Mouse (Mus musculus) heart, embryonic 16.5 days (tissue): ENCODE data around the gene Atad5. TPM values are rescaled to one million over a fixed set of nuclear protein-coding genes. Genes with fewer than 3 reads are reported as not detected.

Source experiments
- ATAC-seq: fragments of 200-750 bp; cut with Nextera tagmentation; replicated peaks from 2 replicates; pipeline ENCODE4 v1.8.0; 2017; ENCODE audit warnings: moderate number of reproducible peaks; ENCODE audit not compliant: insufficient read depth, low FRiP score; ENCODE audit errors: extremely low read depth
- H3K27ac ChIP-seq: fragments of 300-500 bp; sonication (generic); 2 replicates; pipeline ENCODE4 v1.5.1; 2014; ENCODE audit warnings: mild to moderate bottlenecking, low read length, control low read depth, moderate library complexity
- H3K27me3 ChIP-seq: fragments of 300-500 bp; sonication (generic); 2 replicates; pipeline ENCODE4 v1.6.1; 2014; ENCODE audit warnings: low read length, mixed read lengths; ENCODE audit not compliant: control insufficient read depth, insufficient read depth
- H3K36me3 ChIP-seq: fragments of 300-500 bp; sonication (generic); 2 replicates; pipeline ENCODE4 v1.6.1; 2014; ENCODE audit not compliant: control insufficient read depth, insufficient read depth
- H3K4me1 ChIP-seq: fragments of 300-500 bp; sonication (generic); 2 replicates; pipeline ENCODE4 v1.6.1; 2014; ENCODE audit warnings: low read length, mixed read lengths; ENCODE audit not compliant: control insufficient read depth, insufficient read depth
- H3K4me2 ChIP-seq: fragments of 300-500 bp; sonication (generic); 2 replicates; pipeline ENCODE4 v1.6.1; 2014; ENCODE audit warnings: low read depth, mild to moderate bottlenecking, control low read depth, low read length
- H3K4me3 ChIP-seq: fragments of 300-500 bp; sonication (generic); 2 replicates; pipeline ENCODE4 v1.5.1; 2014; ENCODE audit warnings: mild to moderate bottlenecking, control low read depth, low read length
- H3K9ac ChIP-seq: fragments of 300-500 bp; sonication (generic); 2 replicates; pipeline ENCODE4 v1.6.1; 2014; ENCODE audit warnings: low read length, control low read depth
- H3K9me3 ChIP-seq: fragments of 300-500 bp; sonication (generic); replicated peaks from 2 replicates; pipeline ENCODE4 v1.6.1; 2016; ENCODE audit warnings: low read length; ENCODE audit not compliant: control insufficient read depth
- WGBS: fragments of 180-500 bp; shearing (Covaris S2); extraction: QIAGEN DNeasy Blood & Tissue Kit; methylation state at CpG from one replicate; pipeline ENCODE4 v1.1.7; 2014; 5-methylcytosine and 5-hydroxymethylcytosine counted together
- polyA plus RNA-seq: library from polyadenylated mRNA; unstranded; fragments of >200 nt; fragmentation: Nextera tagmentation; extraction: Ambion mirVana; gene quantifications from 2 replicates; pipeline ENCODE4 v1.2.1, GENCODE M21; 2015

Atad5 gene
- polyA plus RNA-seq, 1 experiment from 2014 or later = 5.0 TPM

GRCm38 (mm10) chr11:80151541-80151940 is 62.3 kb downstream of the Atad5 start:
- no peaks in the 10 kb centered on the region for H3K9me3 ChIP-seq
- H3K27me3 ChIP-seq = peaks cover 17% of the 10 kb centered on the region
- 0 out of 2 replicates have a peak, but pooled peaks cover 4% of the 10 kb centered on the region for H3K4me1 ChIP-seq
- WGBS = 48% methylated on average over 2 of the region's 2 CpGs
- no peaks in the 10 kb centered on the region for H3K36me3 ChIP-seq
- H3K9ac ChIP-seq = no peak overlapping the region
- no peak overlapping the region for H3K4me3 ChIP-seq
- H3K4me2 ChIP-seq = no peak overlapping the region
- ATAC-seq = no peak
- no peak overlapping the region for H3K27ac ChIP-seq

- no peak for ATAC-seq
- Histone ChIP-seq H3K27ac (no peak overlapping the region), H3K36me3 (no peaks in the 10 kb centered on the region), H3K9me3 (no peaks in the 10 kb centered on the region), H3K4me3 (no peak overlapping the region), H3K27me3 (peaks cover 17% of the 10 kb centered on the region), H3K9ac (no peak overlapping the region), H3K4me2 (no peak overlapping the region), H3K4me1 (0 out of 2 replicates have a peak, but pooled peaks cover 4% of the 10 kb centered on the region)
- WGBS = 58% methylated on average over 8 of the region's 8 CpGs
Observed at GRCm38 (mm10) chr11:80152376-80152775, 63.2 kb downstream of the Atad5 start.

GRCm38 (mm10) chr11:80153857-80154495 is 64.8 kb downstream of the Atad5 start, which contains the start of gene Adap2:
Gene Adap2 (plus strand): TSS chr11:80154105.
- peak; percentile 93 for ATAC-seq
- peaks cover 17% of the 10 kb centered on the region for H3K27me3 ChIP-seq
- H3K4me3 ChIP-seq = peak within 1 kb of the TSS; percentile 69
- H3K4me1 ChIP-seq = 0 out of 2 replicates have a peak, but pooled peaks cover 4% of the 10 kb centered on the region
- H3K36me3 ChIP-seq = no peaks in the 10 kb centered on the region
- H3K9me3 ChIP-seq = no peaks in the 10 kb centered on the region
- H3K27ac ChIP-seq = no peak within 1 kb of the TSS
- 3% methylated on average over 46 of the region's 47 CpGs for WGBS
- H3K9ac ChIP-seq = peak within 1 kb of the TSS; percentile 70
- peak within 1 kb of the TSS; percentile 86 for H3K4me2 ChIP-seq

- 0 out of 2 replicates have a peak, but pooled peaks cover 2% of the 10 kb centered on the region for H3K4me1 ChIP-seq
- peaks cover 17% of the 10 kb centered on the region for H3K27me3 ChIP-seq
- peak overlapping the region; percentile 70; the same call in 1 of the 2 replicates for H3K9ac ChIP-seq
- WGBS = 25% methylated on average over 25 of the region's 25 CpGs
- no peak for ATAC-seq
- peak overlapping the region; percentile 69 for H3K4me3 ChIP-seq
- H3K4me2 ChIP-seq = peak overlapping the region; percentile 86
- no peak overlapping the region for H3K27ac ChIP-seq
- H3K9me3 ChIP-seq = no peaks in the 10 kb centered on the region
- H3K36me3 ChIP-seq = no peaks in the 10 kb centered on the region
Observed at GRCm38 (mm10) chr11:80154501-80154900, 65.3 kb downstream of the Atad5 start.

DNA sequence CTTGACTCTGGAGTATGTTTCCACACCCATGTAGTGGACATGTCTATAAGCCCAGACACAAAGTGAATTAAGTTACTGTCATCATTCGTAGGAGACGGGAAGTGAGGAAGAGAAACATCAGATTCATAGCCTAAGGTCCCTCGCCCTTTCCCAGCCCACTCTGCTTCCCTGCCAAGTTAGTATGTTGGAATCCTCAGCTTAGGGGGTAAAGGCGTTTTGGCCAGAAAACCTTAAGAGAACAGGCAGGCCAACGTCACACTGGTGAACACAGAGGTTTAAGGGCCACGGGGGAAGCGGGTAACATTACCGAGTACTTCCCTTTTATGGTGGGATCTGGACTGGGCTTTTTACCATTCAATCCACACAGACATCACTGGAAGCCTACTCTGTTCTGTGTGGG is 66.3 kb downstream of the Atad5 start:
- Histone ChIP-seq H3K4me3 (no peak overlapping the region), H3K9me3 (no peaks in the 10 kb centered on the region), H3K4me1 (0 out of 2 replicates have a peak, but pooled peaks cover 2% of the 10 kb centered on the region), H3K27me3 (peaks cover 17% of the 10 kb centered on the region), H3K27ac (no peak overlapping the region), H3K36me3 (no peaks in the 10 kb centered on the region), H3K4me2 (no peak overlapping the region), H3K9ac (no peak overlapping the region)
- no peak for ATAC-seq
- 86% methylated on average over 8 of the region's 8 CpGs for WGBS

DNA sequence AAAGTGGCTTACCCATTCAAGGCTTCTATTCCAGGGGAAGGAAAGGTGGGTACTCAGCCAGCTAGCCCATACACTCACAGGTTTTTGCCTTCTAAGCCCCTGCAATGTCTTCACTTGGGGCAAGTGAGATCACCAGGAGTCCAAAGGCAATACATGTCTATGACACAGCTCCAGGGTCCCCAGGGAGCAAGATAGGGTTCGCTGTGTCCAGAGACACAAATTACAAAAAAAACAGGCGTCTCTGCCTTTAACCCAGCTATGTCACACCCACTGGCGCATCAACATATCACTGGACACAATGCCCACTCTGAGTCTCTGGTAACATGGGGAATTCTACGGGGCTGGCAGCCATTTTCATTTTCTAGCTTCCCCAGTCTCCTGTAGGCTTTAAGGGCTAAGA is 66.8 kb downstream of the Atad5 start:
- 82% methylated on average over 4 of the region's 4 CpGs for WGBS
- Histone ChIP-seq H3K27me3 (peaks cover 17% of the 10 kb centered on the region), H3K27ac (no peak overlapping the region), H3K4me3 (no peak overlapping the region), H3K36me3 (no peaks in the 10 kb centered on the region), H3K9me3 (no peaks in the 10 kb centered on the region), H3K9ac (no peak overlapping the region), H3K4me2 (no peak overlapping the region), H3K4me1 (0 out of 2 replicates have a peak, but pooled peaks cover 2% of the 10 kb centered on the region)
- no peak for ATAC-seq

DNA sequence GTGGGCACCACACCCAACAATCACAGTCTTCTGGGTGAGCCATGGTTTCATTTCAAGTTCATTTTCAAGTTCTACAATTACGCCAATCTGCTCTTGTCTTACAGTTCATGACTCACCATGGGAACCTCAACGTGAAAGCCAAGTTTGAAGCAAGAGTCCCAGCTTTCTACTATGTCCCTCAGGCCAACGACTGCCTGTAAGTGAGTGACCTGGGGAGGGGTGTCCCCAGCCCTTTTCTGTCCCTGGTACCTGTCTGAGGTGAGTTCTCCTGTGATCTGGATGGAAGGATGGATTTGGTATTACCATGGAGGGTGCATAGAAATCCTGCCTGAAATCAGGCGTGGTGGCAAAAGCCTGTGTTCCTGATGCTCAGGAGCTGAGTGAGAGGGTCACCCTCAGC is 67.6 kb downstream of the Atad5 start:
- Histone ChIP-seq H3K4me3 (no peak overlapping the region), H3K36me3 (no peaks in the 10 kb centered on the region), H3K27ac (no peak overlapping the region), H3K9ac (no peak overlapping the region), H3K9me3 (no peaks in the 10 kb centered on the region), H3K4me2 (no peak overlapping the region), H3K4me1 (0 out of 2 replicates have a peak, but pooled peaks cover 2% of the 10 kb centered on the region), H3K27me3 (peaks cover 17% of the 10 kb centered on the region)
- WGBS = 74% methylated on average over 4 of the region's 4 CpGs
- ATAC-seq = no peak

- WGBS = 80% methylated on average over 7 of the region's 7 CpGs
- H3K27ac ChIP-seq = no peak overlapping the region
- H3K36me3 ChIP-seq = no peaks in the 10 kb centered on the region
- H3K9me3 ChIP-seq = no peaks in the 10 kb centered on the region
- ATAC-seq = no peak
- no peak overlapping the region for H3K9ac ChIP-seq
- H3K27me3 ChIP-seq = peaks cover 14% of the 10 kb centered on the region
- no peaks in the 10 kb centered on the region for H3K4me1 ChIP-seq
- H3K4me2 ChIP-seq = no peak overlapping the region
- no peak overlapping the region for H3K4me3 ChIP-seq
Observed at GRCm38 (mm10) chr11:80159018-80159417, 69.8 kb downstream of the Atad5 start.

GRCm38 (mm10) chr11:80161041-80161440 is 71.8 kb downstream of the Atad5 start:
- ATAC-seq = no peak
- H3K9me3 ChIP-seq = no peaks in the 10 kb centered on the region
- H3K4me2 ChIP-seq = no peak overlapping the region
- H3K9ac ChIP-seq = no peak overlapping the region
- no peaks in the 10 kb centered on the region for H3K4me1 ChIP-seq
- WGBS = 82% methylated on average over 4 of the region's 4 CpGs
- no peaks in the 10 kb centered on the region; the same call in 1 of the 2 replicates for H3K27me3 ChIP-seq
- no peak overlapping the region for H3K27ac ChIP-seq
- no peaks in the 10 kb centered on the region for H3K36me3 ChIP-seq
- H3K4me3 ChIP-seq = no peak overlapping the region
